Mouse (Mus musculus) neural tube, embryonic 11.5 days (tissue): ENCODE results near the gene Desi1. TPM values are rescaled to one million over a fixed set of nuclear protein-coding genes. Genes with fewer than 3 reads are reported as not detected.
A peak's percentile ranks its signal among the peaks of the same experiment; 100 is the strongest.

Experiments used
- ATAC-seq: fragments of 200-750 bp; cut with Nextera tagmentation; 2 replicates; pipeline ENCODE4 v1.8.0; 2017; ENCODE audit warnings: moderate number of reproducible peaks, mild to moderate bottlenecking, moderate TSS enrichment, moderate library complexity; ENCODE audit not compliant: insufficient read depth, low FRiP score, low TSS enrichment
- DNase-seq: peaks from one replicate; pipeline ENCODE4 v3.0.0-alpha.2; 2015; ENCODE audit warnings: low spot score
- H3K27ac ChIP-seq: fragments of 300-500 bp; sonication (generic); 2 replicates; pipeline ENCODE4 v1.5.1; 2014; ENCODE audit warnings: low read depth, mild to moderate bottlenecking, low read length
- H3K27me3 ChIP-seq: fragments of 300-500 bp; sonication (generic); 2 replicates; pipeline ENCODE4 v1.6.1; 2014; ENCODE audit warnings: mild to moderate bottlenecking, low read length, mixed read lengths; ENCODE audit not compliant: control insufficient read depth, insufficient read depth
- H3K36me3 ChIP-seq: fragments of 300-500 bp; sonication (generic); 2 replicates; pipeline ENCODE4 v1.6.1; 2014; ENCODE audit warnings: mild to moderate bottlenecking, low read length, moderate library complexity, mixed read lengths; ENCODE audit not compliant: control insufficient read depth, insufficient read depth
- H3K4me1 ChIP-seq: fragments of 300-500 bp; sonication (generic); 2 replicates; pipeline ENCODE4 v1.6.1; 2014; ENCODE audit warnings: low read length, mixed read lengths; ENCODE audit not compliant: control insufficient read depth, insufficient read depth
- H3K4me2 ChIP-seq: fragments of 300-500 bp; sonication (generic); 2 replicates; pipeline ENCODE4 v1.6.1; 2014; ENCODE audit warnings: low read depth, mild to moderate bottlenecking, moderate library complexity
- H3K4me3 ChIP-seq: fragments of 300-500 bp; sonication (generic); 2 replicates; pipeline ENCODE4 v1.5.1; 2014; ENCODE audit warnings: low read depth, low read length
- H3K9ac ChIP-seq: fragments of 300-500 bp; sonication (generic); 2 replicates; pipeline ENCODE4 v1.6.1; 2014; ENCODE audit warnings: mild to moderate bottlenecking, low read length
- H3K9me3 ChIP-seq: fragments of 300-500 bp; sonication (generic); 2 replicates; pipeline ENCODE4 v1.6.1; 2016; ENCODE audit warnings: low read length; ENCODE audit not compliant: control insufficient read depth
- WGBS: fragments of 180-500 bp; shearing (Covaris S2); extraction: QIAGEN DNeasy Blood & Tissue Kit; methylation state at CpG from one replicate; pipeline ENCODE4 v1.1.7; 2014; 5-methylcytosine and 5-hydroxymethylcytosine counted together
- polyA plus RNA-seq: library from polyadenylated mRNA; unstranded; fragments of >200 nt; fragmentation: Nextera tagmentation; extraction: Ambion mirVana; gene quantifications from 2 replicates; pipeline ENCODE4 v1.2.1, GENCODE M21; 2014

Desi1 gene
- polyA plus RNA-seq, 1 experiment from 2014 or later, result 45.9 TPM

GRCm38 (mm10) chr15:81954716-81955115 lies 78.9 kb downstream of the Desi1 start:
- no peak overlapping the region for H3K27ac ChIP-seq
- ATAC-seq (no peak), DNase-seq (no peak)
- no peaks in the 10 kb centered on the region; the same call in 1 of the 2 replicates for H3K36me3 ChIP-seq
- H3K9me3 ChIP-seq, result no peaks in the 10 kb centered on the region
- no peak overlapping the region for H3K4me2 ChIP-seq
- 93% methylated on average over 6 of the region's 6 CpGs for WGBS
- no peak overlapping the region for H3K9ac ChIP-seq
- H3K4me1 ChIP-seq, result no peaks in the 10 kb centered on the region
- no peak overlapping the region for H3K4me3 ChIP-seq
- H3K27me3 ChIP-seq, result no peaks in the 10 kb centered on the region

- no peaks in the 10 kb centered on the region for H3K27me3 ChIP-seq
- WGBS, result 95% methylated on average over 9 of the region's 9 CpGs
- no peaks in the 10 kb centered on the region for H3K9me3 ChIP-seq
- no peak overlapping the region for H3K27ac ChIP-seq
- H3K4me2 ChIP-seq, result no peak overlapping the region
- H3K36me3 ChIP-seq, result no peaks in the 10 kb centered on the region; the same call in 1 of the 2 replicates
- DNase-seq (no peak), ATAC-seq (no peak)
- no peak overlapping the region for H3K4me3 ChIP-seq
- no peak overlapping the region for H3K9ac ChIP-seq
- no peaks in the 10 kb centered on the region for H3K4me1 ChIP-seq
Measured at GRCm38 (mm10) chr15:81954151-81954583, 79.5 kb downstream of the Desi1 start.

- ATAC-seq, result no peak
- Histone ChIP-seq H3K9me3 (no peaks in the 10 kb centered on the region), H3K4me3 (no peak overlapping the region), H3K27ac (no peak overlapping the region), H3K4me2 (no peak overlapping the region), H3K36me3 (no peaks in the 10 kb centered on the region; the same call in 1 of the 2 replicates), H3K4me1 (no peaks in the 10 kb centered on the region), H3K27me3 (no peaks in the 10 kb centered on the region), H3K9ac (no peak overlapping the region)
- 79% methylated on average over 4 of the region's 4 CpGs for WGBS
- DNase-seq, result no peak
Measured at GRCm38 (mm10) chr15:81952310-81952709, 81.4 kb downstream of the Desi1 start.

- ATAC-seq (no peak), DNase-seq (no peak)
- Histone ChIP-seq H3K27ac (no peak overlapping the region), H3K27me3 (no peaks in the 10 kb centered on the region), H3K4me2 (no peak overlapping the region), H3K9me3 (no peaks in the 10 kb centered on the region), H3K9ac (no peak overlapping the region), H3K4me3 (no peak overlapping the region), H3K4me1 (no peaks in the 10 kb centered on the region), H3K36me3 (no peaks in the 10 kb centered on the region; the same call in 1 of the 2 replicates)
- 90% methylated on average over 9 of the region's 9 CpGs for WGBS
Measured at GRCm38 (mm10) chr15:81951159-81951558, 82.5 kb downstream of the Desi1 start.

- Histone ChIP-seq H3K27ac (no peak overlapping the region), H3K36me3 (no peaks in the 10 kb centered on the region; the same call in 1 of the 2 replicates), H3K4me1 (no peaks in the 10 kb centered on the region), H3K27me3 (no peaks in the 10 kb centered on the region), H3K4me2 (no peak overlapping the region), H3K9ac (no peak overlapping the region), H3K4me3 (no peak overlapping the region), H3K9me3 (no peaks in the 10 kb centered on the region)
- ATAC-seq (no peak), DNase-seq (no peak)
- WGBS, result 84% methylated on average over 5 of the region's 5 CpGs
Measured at GRCm38 (mm10) chr15:81950716-81951115, 82.9 kb downstream of the Desi1 start.

GRCm38 (mm10) chr15:81949476-81950131 lies 84.1 kb downstream of the Desi1 start:
- no peaks in the 10 kb centered on the region for H3K36me3 ChIP-seq
- DNase-seq (no peak), ATAC-seq (no peak)
- no peaks in the 10 kb centered on the region for H3K4me1 ChIP-seq
- no peaks in the 10 kb centered on the region for H3K9me3 ChIP-seq
- H3K27me3 ChIP-seq, result no peaks in the 10 kb centered on the region
- H3K4me3 ChIP-seq, result no peak overlapping the region
- H3K27ac ChIP-seq, result no peak overlapping the region
- H3K9ac ChIP-seq, result no peak overlapping the region
- WGBS, result 71% methylated on average over 11 of the region's 11 CpGs
- no peak overlapping the region for H3K4me2 ChIP-seq

- Histone ChIP-seq H3K4me1 (no peaks in the 10 kb centered on the region), H3K27me3 (no peaks in the 10 kb centered on the region), H3K4me2 (no peak overlapping the region), H3K9me3 (no peaks in the 10 kb centered on the region), H3K27ac (no peak overlapping the region), H3K4me3 (no peak overlapping the region), H3K9ac (no peak overlapping the region; the same call in 1 of the 2 replicates), H3K36me3 (no peaks in the 10 kb centered on the region)
- no peak for DNase-seq
- no peak for ATAC-seq
- 88% methylated on average over 10 of the region's 10 CpGs for WGBS
Measured at GRCm38 (mm10) chr15:81949076-81949475, 84.6 kb downstream of the Desi1 start.

- no peaks in the 10 kb centered on the region for H3K36me3 ChIP-seq
- 10% methylated on average over 9 of the region's 9 CpGs for WGBS
- DNase-seq (peak; percentile 79), ATAC-seq (peak; percentile 73; the same call in 1 of the 2 replicates)
- H3K9ac ChIP-seq, result no peak overlapping the region; the same call in 1 of the 2 replicates
- H3K4me3 ChIP-seq, result no peak overlapping the region
- H3K4me2 ChIP-seq, result 0 out of 2 replicates have a peak overlapping the region, but pooled peaks have one; percentile 12
- peaks cover 7% of the 10 kb centered on the region; the same call in 1 of the 2 replicates for H3K4me1 ChIP-seq
- H3K27ac ChIP-seq, result peak overlapping the region; percentile 78; the same call in 1 of the 2 replicates
- no peaks in the 10 kb centered on the region for H3K9me3 ChIP-seq
- H3K27me3 ChIP-seq, result no peaks in the 10 kb centered on the region
Measured at GRCm38 (mm10) chr15:81943176-81943749, 90.4 kb downstream of the Desi1 start.
